Mouse (Mus musculus): ENCODE measurements around the gene Ammecr1. TPM values are rescaled to one million over a fixed set of nuclear protein-coding genes. Genes with fewer than 3 reads are reported as not detected.
A peak's percentile ranks its signal among the peaks of the same experiment; 100 is the strongest.

Ammecr1 gene
- polyA plus RNA-seq, 1 experiment from 2014 or later, result 13.3 TPM

- Histone ChIP-seq H3K4me3 (replicated peaks) (no peak overlapping the region), H3K27ac (no peak overlapping the region), H3K9ac (no peak overlapping the region), H3K27me3 (replicated peaks) (0 out of 2 replicates have a peak, but pooled peaks cover 3% of the 10 kb centered on the region), H3K4me1 (no peaks in the 10 kb centered on the region), H3K4me2 (no peak overlapping the region), H3K36me3 (no peaks in the 10 kb centered on the region), H3K9me3 (no peaks in the 10 kb centered on the region)
- no peak for ATAC-seq (ENCODE audit: insufficient read depth, low FRiP score, low read depth)
- WGBS, result 66% methylated on average over 4 of the region's 4 CpGs
These were observed 12.7 kb upstream of the Ammecr1 start for GRCm38 (mm10) chrX:142979224-142979623.

GRCm38 (mm10) chrX:142972443-142972970 is 6.0 kb upstream of the Ammecr1 start:
- H3K9ac ChIP-seq, result no peak overlapping the region
- H3K27ac ChIP-seq, result no peak overlapping the region
- peak; percentile 78; the same call in 1 of the 2 replicates for ATAC-seq (ENCODE audit: insufficient read depth, low FRiP score, low read depth)
- H3K4me2 ChIP-seq, result no peak overlapping the region
- H3K4me1 ChIP-seq, result no peaks in the 10 kb centered on the region
- H3K9me3 ChIP-seq, result no peaks in the 10 kb centered on the region
- 40% methylated on average over 7 of the region's 7 CpGs for WGBS
- no peak overlapping the region for H3K4me3 ChIP-seq (replicated peaks)
- no peaks in the 10 kb centered on the region for H3K36me3 ChIP-seq
- H3K27me3 ChIP-seq (replicated peaks), result no peaks in the 10 kb centered on the region

DNA sequence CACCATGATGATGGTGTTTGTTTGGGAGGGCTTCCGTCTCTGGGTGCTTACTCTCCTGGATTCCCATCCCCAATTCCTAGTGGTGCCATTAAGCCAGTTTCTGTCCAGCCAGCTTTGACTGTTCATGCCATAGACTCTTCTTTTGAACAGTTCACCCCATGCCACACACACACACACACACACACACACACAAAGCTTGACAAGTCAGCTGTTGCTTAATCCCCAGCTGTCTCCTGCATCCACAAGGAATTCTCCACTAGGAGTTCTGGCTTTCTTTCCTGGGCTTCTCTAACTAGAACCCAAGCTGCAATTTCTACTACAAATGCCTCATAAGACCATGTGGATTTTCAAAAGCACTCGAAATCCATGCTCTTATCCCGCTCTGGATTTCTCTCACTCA is 5.2 kb upstream of the Ammecr1 start:
- H3K27ac ChIP-seq, result no peak overlapping the region
- no peak for ATAC-seq (ENCODE audit: insufficient read depth, low FRiP score, low read depth)
- WGBS, result 80% methylated on average over 3 of the region's 3 CpGs

DNA sequence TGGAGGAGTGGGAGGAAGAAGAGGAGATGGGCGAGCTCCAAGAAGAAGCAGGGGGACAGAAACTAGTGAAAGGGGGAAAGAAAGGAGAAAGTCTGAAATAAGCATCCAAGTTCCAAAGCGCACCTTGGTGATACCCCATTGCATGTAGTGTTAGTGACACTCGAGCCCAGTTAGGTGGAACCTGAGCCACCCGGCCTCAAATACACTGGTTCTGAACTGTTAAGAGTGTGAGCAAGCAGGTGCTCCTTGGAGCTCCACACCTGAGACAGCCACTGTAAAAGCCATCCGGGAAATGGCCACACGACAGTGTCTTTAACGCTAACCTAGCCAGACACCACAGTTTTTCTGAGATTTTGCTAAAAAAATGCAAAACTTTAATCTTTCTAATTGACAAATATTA is 539 bp upstream of the Ammecr1 start:
- WGBS, result 37% methylated on average over 7 of the region's 7 CpGs
- Histone ChIP-seq H3K9me3 (no peaks in the 10 kb centered on the region), H3K9ac (no peak overlapping the region), H3K4me2 (peak overlapping the region; percentile 45), H3K27ac (no peak overlapping the region), H3K4me1 (no peaks in the 10 kb centered on the region), H3K27me3 (replicated peaks) (no peaks in the 10 kb centered on the region), H3K4me3 (replicated peaks) (peak overlapping the region; percentile 60), H3K36me3 (no peaks in the 10 kb centered on the region)
- ATAC-seq (ENCODE audit: insufficient read depth, low FRiP score, low read depth), result no peak

More for the DNA sequence above, 5.2 kb upstream of the Ammecr1 start:
- H3K27me3 ChIP-seq (replicated peaks), result no peaks in the 10 kb centered on the region
- H3K9ac ChIP-seq, result no peak overlapping the region
- H3K4me1 ChIP-seq, result no peaks in the 10 kb centered on the region
- no peaks in the 10 kb centered on the region for H3K36me3 ChIP-seq
- H3K9me3 ChIP-seq, result no peaks in the 10 kb centered on the region
- no peak overlapping the region for H3K4me2 ChIP-seq
- no peak overlapping the region for H3K4me3 ChIP-seq (replicated peaks)

DNA sequence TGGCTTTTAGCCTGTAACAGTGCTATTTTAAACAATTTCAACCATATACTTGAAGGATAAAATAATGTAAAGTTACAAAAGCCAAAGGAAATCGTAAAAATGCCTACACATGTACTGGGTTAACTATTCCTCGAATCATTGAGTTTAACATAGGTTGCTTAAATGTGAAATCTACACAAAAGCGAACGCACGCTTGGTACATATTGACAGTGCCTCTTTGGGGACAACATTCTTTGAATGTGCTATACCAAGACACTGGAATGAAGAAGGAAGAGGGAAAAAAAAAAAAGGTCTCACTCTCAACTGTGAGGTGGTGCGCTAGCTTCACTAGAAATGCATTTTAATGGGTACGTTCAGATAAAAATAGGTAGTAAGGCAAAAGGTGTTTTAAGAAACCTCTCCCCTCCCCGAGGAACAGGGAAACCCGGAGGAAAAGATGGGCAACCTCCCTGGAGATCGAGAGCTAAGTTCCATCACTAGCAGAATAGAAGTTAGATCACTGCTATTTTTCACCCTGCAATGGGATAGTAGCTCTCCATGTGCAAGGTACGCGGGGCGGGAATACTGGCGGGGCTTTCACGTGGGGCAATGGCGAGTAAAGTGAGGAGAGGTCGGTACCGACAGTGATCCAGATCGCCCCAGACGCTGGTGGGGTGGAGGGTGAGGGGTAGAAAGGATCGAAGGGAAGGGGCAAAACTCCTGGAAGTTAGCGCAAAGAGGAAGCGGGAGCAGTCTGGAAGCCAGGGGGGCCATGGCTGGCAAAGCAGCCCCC is 1.1 kb downstream of the Ammecr1 start:
- WGBS, result 17% methylated on average over 23 of the region's 23 CpGs
- peak overlapping the region; percentile 60 for H3K4me3 ChIP-seq (replicated peaks)
- H3K36me3 ChIP-seq, result no peaks in the 10 kb centered on the region
- H3K27ac ChIP-seq, result peak overlapping the region; percentile 86; the same call in 1 of the 2 replicates
- no peaks in the 10 kb centered on the region for H3K4me1 ChIP-seq
- H3K4me2 ChIP-seq, result peak overlapping the region; percentile 50
- peak overlapping the region; percentile 48 for H3K9ac ChIP-seq
- H3K27me3 ChIP-seq (replicated peaks), result no peaks in the 10 kb centered on the region
- no peaks in the 10 kb centered on the region for H3K9me3 ChIP-seq
- ATAC-seq (ENCODE audit: insufficient read depth, low FRiP score, low read depth), result no peak

DNA sequence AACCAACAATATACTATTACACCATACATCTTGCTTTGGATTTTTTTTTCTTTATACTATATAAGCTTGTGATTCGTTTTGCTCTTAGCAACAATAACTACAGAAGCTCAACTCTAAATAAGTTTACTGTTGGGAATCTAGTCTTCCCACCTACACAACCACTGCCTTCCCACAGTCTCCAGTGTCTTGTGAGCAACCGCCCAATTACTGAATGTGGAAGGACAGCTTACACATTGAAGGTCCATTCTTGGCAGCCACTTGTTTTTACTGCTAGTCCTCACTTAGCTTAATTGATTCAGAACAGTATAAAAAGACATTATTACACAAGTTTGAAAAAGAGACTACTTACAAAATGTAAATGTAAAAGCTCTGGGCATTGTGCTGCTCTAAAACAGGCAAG is 6.1 kb downstream of the Ammecr1 start:
- no peaks in the 10 kb centered on the region for H3K27me3 ChIP-seq (replicated peaks)
- H3K4me3 ChIP-seq (replicated peaks), result no peak overlapping the region
- H3K9me3 ChIP-seq, result no peaks in the 10 kb centered on the region
- H3K9ac ChIP-seq, result no peak overlapping the region
- no peak overlapping the region for H3K27ac ChIP-seq
- WGBS, result 80% methylated on average over 2 of the region's 2 CpGs
- no peak for ATAC-seq (ENCODE audit: insufficient read depth, low FRiP score, low read depth)
- no peaks in the 10 kb centered on the region for H3K36me3 ChIP-seq
- no peak overlapping the region for H3K4me2 ChIP-seq
- H3K4me1 ChIP-seq, result no peaks in the 10 kb centered on the region

DNA sequence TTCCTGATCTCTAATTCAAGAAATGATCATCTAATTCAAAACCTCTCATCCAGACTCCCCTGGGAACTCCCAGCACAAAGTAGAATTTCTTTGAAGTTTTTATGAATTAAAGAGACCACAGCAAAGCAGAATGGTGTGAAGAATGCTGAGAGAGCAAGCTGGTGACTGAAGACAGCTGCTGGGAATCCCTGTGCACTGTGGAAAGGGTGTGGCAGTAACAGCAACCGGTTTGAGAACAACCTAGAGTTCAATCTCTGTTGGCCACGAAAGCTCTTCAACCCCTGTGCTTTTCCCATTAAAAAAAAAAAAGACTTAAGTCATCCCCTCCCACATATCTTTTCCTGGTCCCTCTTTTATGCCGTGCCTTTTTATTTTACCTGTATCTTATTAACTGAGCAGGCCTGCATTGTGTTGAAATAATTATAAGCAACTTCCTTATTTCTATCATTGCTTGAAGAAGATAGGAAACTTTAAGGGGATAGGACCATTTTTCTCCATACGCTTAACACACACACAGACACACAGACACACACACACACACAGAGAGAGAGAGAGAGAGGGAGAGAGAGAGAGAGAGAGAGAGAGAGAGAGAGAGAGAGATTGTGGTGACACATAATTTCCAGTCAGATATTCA is 6.7 kb downstream of the Ammecr1 start:
- H3K4me3 ChIP-seq (replicated peaks), result no peak overlapping the region
- no peak for ATAC-seq (ENCODE audit: insufficient read depth, low FRiP score, low read depth)
- no peaks in the 10 kb centered on the region for H3K27me3 ChIP-seq (replicated peaks)
- no peak overlapping the region for H3K9ac ChIP-seq
- no peak overlapping the region for H3K4me2 ChIP-seq
- H3K4me1 ChIP-seq, result no peaks in the 10 kb centered on the region
- H3K36me3 ChIP-seq, result no peaks in the 10 kb centered on the region
- 60% methylated on average over 4 of the region's 4 CpGs for WGBS
- no peaks in the 10 kb centered on the region for H3K9me3 ChIP-seq
- H3K27ac ChIP-seq, result no peak overlapping the region

GRCm38 (mm10) chrX:142928430-142928829 is 38.1 kb downstream of the Ammecr1 start:
- Histone ChIP-seq H3K9ac (no peak overlapping the region), H3K36me3 (no peaks in the 10 kb centered on the region), H3K4me2 (no peak overlapping the region), H3K27ac (no peak overlapping the region), H3K4me3 (replicated peaks) (no peak overlapping the region), H3K27me3 (replicated peaks) (no peaks in the 10 kb centered on the region), H3K9me3 (no peaks in the 10 kb centered on the region), H3K4me1 (no peaks in the 10 kb centered on the region)
- ATAC-seq (ENCODE audit: insufficient read depth, low FRiP score, low read depth), result no peak
- 63% methylated on average over 4 of the region's 4 CpGs for WGBS

GRCm38 (mm10) chrX:142917394-142917793 is 49.1 kb downstream of the Ammecr1 start:
- H3K4me2 ChIP-seq, result no peak overlapping the region
- no peak overlapping the region for H3K9ac ChIP-seq
- H3K4me1 ChIP-seq, result no peaks in the 10 kb centered on the region
- 32% methylated on average over 3 of the region's 3 CpGs for WGBS
- no peaks in the 10 kb centered on the region for H3K27me3 ChIP-seq (replicated peaks)
- no peak for ATAC-seq (ENCODE audit: insufficient read depth, low FRiP score, low read depth)
- H3K4me3 ChIP-seq (replicated peaks), result no peak overlapping the region
- no peak overlapping the region for H3K27ac ChIP-seq
- H3K9me3 ChIP-seq, result no peaks in the 10 kb centered on the region
- no peaks in the 10 kb centered on the region for H3K36me3 ChIP-seq

DNA sequence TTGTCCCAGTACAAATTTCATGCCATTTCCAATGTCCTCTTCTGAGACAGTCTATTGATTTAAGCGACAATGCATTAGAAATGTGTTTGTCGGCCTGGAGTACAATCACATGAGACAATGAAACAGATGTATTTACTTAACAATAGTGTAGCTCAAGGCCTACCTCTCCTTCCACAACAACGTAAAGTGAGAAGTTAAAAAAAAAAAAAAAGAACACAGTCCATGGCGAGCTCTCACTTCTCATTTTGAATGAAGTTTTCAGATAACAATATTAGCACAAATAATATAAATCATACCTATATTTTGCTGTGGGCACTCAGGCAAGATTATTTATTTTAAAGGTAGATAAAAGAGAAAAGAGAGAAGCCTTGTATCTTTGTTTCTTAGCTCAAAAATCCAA is 49.8 kb downstream of the Ammecr1 start:
- no peak for ATAC-seq (ENCODE audit: insufficient read depth, low FRiP score, low read depth)
- H3K4me3 ChIP-seq (replicated peaks), result no peak overlapping the region
- H3K4me2 ChIP-seq, result no peak overlapping the region
- no peaks in the 10 kb centered on the region for H3K36me3 ChIP-seq
- no peaks in the 10 kb centered on the region for H3K9me3 ChIP-seq
- no peaks in the 10 kb centered on the region for H3K4me1 ChIP-seq
- 57% methylated on average over 4 of the region's 4 CpGs for WGBS
- H3K27ac ChIP-seq, result no peak overlapping the region
- H3K27me3 ChIP-seq (replicated peaks), result no peaks in the 10 kb centered on the region
- no peak overlapping the region for H3K9ac ChIP-seq

GRCm38 (mm10) chrX:142914208-142914607 is 52.3 kb downstream of the Ammecr1 start:
- no peak overlapping the region for H3K4me2 ChIP-seq
- no peak for ATAC-seq (ENCODE audit: insufficient read depth, low FRiP score, low read depth)
- no peak overlapping the region for H3K27ac ChIP-seq
- H3K9ac ChIP-seq, result no peak overlapping the region
- no peaks in the 10 kb centered on the region for H3K36me3 ChIP-seq
- no peaks in the 10 kb centered on the region for H3K4me1 ChIP-seq
- H3K9me3 ChIP-seq, result no peaks in the 10 kb centered on the region
- H3K4me3 ChIP-seq (replicated peaks), result no peak overlapping the region
- no peaks in the 10 kb centered on the region for H3K27me3 ChIP-seq (replicated peaks)

GRCm38 (mm10) chrX:142903854-142904253 is 62.7 kb downstream of the Ammecr1 start:
- Histone ChIP-seq H3K9me3 (no peaks in the 10 kb centered on the region), H3K36me3 (no peaks in the 10 kb centered on the region), H3K27me3 (replicated peaks) (no peaks in the 10 kb centered on the region), H3K9ac (no peak overlapping the region), H3K4me3 (replicated peaks) (no peak overlapping the region), H3K27ac (no peak overlapping the region), H3K4me2 (no peak overlapping the region), H3K4me1 (no peaks in the 10 kb centered on the region)
- 79% methylated on average over 8 of the region's 8 CpGs for WGBS
- no peak for ATAC-seq (ENCODE audit: insufficient read depth, low FRiP score, low read depth)

All from stomach, embryonic 15.5 days (tissue).